Mouse (Mus musculus) kidney, adult 18-20 months (tissue): ENCODE results near the gene Scaf11.
"Not testable (repeated sequence)": the region's sequence is repeated elsewhere in the genome, so short reads cannot be mapped to it uniquely, and the experiment has no call there.

Source experiments
- DNase-seq: peaks from one replicate; pipeline ENCODE4 v3.0.0; 2021

Scaf11 gene

GRCm38 (mm10) chr15:96460730-96461540, at the start of gene Scaf11:
Gene Scaf11, minus strand, starts transcription at chr15:96460843.
- peak; percentile 93 for DNase-seq

DNA sequence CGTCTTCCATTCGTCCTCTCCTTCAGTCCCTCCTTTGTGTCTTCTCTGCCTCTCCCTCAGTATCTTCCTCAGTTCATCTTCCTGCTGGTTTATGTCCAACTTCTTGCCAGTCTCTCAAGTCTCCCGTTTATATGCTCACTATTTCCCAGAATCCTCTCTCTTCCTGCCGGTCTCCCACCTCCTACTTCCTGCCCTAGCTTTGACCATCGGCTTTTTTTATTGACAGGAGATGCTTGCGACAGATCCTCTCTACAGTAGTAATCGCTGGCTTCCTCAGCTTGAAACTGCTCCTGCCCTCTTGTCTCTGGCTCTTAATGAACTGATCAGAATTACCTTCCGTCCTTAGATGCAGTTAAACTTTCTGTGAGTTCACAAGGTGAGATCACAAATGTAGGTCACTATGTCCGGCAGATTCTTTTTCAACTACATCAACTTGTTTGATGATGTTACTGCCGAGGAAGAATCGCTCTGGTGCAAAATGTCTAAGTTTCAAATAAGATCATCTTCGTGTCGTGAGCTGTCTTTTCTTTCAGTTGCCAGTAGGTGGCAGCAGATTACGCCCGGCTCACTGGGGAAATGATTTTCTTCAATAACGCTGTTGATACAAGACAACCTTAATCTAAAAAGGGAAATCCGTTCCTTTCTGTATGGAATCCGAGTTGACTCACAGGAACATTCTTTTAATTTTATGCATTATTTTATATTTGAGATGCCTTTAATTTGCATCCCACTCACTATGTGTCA, 46.6 kb upstream of the Scaf11 start:
- peak; percentile 33 for DNase-seq

DNA sequence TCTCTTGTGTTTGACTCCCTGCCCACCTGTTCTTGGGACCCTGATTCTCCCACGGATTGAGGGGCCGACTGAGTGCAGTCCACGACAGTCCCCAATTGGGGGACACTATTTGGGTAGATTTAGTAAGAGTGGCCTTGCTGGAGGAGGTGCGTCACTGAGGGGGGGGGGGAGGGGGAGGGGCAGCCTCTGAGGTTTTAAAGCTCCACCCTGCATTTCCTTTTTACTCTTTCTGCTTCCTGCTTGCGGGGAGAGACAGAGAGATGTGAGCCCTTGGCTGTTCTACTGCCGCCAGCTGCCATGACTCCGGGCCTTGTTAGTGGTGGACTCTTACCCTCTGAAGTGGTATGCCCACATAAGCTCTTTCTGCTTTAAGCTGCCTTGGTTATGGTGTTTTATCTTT, 37.0 kb upstream of the Scaf11 start:
- no peak for DNase-seq

DNA sequence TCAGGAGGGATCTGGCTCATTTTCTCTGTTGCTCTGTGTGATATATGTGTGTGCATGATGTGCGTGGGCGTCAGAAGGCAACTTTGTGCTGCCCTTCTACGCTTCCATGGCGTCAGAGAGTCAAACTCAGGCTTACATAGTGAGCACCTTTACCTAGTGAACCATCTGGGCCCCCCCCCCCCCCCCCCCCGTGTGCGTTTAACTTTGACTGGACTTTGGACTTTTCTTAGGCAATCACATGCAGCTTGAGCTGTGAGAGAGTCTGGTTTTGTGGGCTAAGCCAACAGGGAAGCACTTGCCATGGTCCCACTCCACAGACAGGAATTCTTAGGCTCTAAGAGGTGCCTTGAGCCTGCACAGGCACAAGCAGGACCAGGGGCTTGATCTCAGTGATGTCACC, 33.6 kb upstream of the Scaf11 start:
- no peak for DNase-seq

GRCm38 (mm10) chr15:96493573-96493972, 32.9 kb upstream of the Scaf11 start:
- no peak for DNase-seq

DNA sequence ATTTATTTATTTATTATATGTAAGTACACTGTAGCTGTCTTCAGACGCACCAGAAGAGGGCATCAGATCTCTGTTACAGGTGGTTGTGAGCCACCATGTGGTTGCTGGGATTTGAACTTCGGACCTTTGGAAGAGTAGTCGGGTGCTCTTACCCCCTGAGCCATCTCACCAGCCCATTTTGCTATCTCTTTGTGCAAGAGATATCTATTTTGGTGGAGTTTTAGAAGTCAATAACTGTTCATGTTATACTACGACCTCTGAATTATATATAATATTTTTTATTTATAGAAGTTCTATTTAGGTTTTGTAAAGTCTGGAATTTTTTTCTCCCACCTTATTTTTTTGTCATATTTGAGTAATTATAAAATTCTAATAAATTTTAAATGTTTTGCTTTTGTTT, 32.3 kb upstream of the Scaf11 start:
- DNase-seq = not testable (repeated sequence)

- DNase-seq = no peak
Observed at GRCm38 (mm10) chr15:96491861-96492641, 31.4 kb upstream of the Scaf11 start.

DNA sequence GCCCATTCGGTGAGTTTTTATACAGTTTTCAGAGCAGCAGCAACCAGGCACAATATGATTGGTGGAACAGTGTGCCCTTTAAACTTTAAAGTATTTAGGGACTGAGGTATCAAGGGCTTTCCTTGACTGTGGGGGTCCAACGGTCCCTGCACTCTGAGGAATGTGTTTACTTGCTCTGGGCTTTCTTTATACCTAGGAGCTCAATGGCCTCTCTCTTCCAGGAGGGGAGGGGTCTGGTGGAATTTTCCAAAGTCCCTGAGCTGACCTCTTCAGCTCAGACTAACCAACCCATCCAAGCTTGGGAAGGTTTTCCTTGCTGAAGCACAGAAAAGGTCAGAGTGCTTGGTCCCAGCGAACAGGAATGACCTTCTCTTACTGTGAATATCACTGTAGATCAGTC, 30.8 kb upstream of the Scaf11 start:
- no peak for DNase-seq

- no peak for DNase-seq
Observed at GRCm38 (mm10) chr15:96490123-96490522, 29.5 kb upstream of the Scaf11 start.

- DNase-seq = no peak
Observed at GRCm38 (mm10) chr15:96488941-96489786, 28.5 kb upstream of the Scaf11 start.

DNA sequence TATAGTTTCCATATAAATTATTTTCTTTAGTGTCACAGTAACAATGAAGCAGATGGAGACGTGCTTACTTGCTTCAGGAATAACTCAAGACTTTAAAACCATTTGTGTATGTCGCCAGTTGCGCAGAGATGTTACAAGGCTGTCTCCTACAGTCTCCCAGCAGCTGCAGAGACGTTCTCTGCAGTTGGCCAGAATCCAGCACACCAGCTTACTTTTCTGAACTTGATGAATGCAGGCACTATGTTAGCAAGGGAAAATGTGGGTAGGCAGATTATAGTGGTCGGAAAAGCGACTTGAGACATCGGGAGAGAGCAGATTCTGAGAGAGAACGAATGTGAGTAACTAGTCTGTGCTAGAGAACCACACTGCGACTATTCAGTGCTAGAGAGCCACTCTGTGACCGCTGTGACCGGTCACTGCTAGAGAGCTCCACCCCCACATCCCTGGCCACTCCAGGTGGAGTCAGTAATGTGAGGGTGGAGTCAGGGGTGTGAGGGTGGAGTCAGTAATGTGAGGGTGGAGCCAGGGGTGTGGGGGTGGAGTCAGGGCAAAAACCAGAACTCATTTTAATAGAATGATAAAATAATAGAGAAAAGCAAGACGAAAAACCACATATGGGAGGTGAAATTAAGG, 26.5 kb upstream of the Scaf11 start:
- DNase-seq = no peak

- no peak for DNase-seq
Observed at GRCm38 (mm10) chr15:96480822-96481221, 20.2 kb upstream of the Scaf11 start.

GRCm38 (mm10) chr15:96478006-96478405, 17.4 kb upstream of the Scaf11 start:
- DNase-seq = no peak

DNA sequence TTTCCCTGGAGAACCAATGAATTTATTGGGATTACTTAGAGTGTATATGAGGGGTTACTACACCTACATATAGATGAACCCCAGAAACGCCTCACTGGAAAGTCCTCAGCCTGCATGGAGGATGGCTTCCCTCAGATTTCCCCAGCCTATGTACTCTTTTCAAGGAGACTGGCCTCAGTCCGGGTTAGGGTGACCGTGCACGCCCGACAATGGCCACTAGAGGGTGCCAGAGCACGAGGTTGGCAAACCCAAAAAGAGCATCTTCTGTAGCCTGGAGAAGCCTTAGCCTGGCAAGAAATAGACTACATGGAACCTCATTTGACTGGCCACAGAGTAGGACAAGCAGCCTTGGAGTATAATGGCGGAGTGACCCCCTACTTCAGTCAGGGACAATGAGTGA, 15.7 kb upstream of the Scaf11 start:
- DNase-seq = peak; percentile 93

DNA sequence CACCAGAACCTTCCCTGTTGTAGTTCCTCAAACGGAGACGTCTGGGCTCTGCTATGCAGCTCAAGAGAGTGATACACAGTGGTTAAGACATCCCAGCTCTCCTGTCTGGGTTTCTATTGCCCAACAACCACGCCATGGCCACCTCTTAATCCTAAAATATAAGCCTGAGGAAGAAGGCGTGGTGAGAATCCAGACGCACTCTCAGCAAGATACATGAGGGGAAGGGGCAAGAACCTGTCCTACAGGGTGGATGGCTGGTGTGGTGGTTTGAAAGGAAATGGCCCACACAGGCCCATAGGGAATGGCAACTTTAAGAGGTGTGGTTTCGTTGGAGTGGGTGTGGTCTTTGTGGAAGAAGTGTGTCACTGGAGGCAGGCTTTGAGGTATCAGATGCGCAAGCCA, 14.9 kb upstream of the Scaf11 start:
- no peak for DNase-seq

DNA sequence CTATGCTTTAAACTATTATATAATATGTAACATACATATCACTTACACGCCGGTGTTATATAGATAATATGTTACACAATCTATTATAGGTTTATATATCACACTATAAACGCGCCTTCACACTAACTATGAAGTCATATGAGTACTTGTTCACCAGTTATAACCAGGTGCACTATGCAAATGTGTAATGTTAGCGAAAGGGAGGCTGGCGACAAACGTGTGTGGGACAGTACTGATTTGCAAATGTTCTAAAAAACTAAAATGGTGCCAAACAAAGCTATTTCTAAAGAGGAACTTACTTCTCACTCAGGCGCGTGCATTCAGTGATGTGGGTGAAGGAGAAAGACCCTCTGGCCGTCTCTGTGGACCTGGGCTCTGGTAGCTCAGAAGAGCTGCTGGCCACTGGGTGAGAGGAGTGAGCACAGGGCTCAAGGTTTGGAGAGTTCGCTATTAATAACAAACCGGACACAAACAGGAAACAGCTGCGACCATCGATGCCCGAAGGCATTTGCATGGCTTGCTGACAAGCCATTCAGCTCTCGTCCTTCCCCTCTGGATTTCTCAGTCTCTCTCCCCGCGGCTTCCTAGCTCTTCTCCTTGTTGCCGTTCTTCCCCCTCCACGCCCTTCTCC, 13.8 kb upstream of the Scaf11 start:
- no peak for DNase-seq

DNA sequence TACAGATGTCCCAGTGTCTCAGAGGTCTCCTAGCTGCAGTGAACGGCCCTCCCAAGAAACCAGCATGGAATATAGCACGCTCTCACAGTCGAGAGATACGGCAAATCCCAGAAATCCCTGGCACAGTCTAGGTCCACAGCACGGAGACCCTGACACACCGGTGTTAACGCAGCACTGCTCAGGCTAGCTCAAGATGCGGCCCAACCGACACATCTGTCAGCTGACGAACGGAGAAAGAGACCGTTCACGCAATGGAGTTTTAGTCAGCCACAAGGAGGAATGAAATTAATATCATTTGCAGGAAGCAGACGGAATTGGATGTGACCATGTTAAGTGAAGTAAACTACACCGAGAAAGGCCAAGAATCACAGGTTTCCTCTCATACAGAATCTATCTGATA, 13.3 kb upstream of the Scaf11 start:
- no peak for DNase-seq

GRCm38 (mm10) chr15:96468316-96468715, 7.7 kb upstream of the Scaf11 start:
- no peak for DNase-seq

GRCm38 (mm10) chr15:96467844-96468243, 7.2 kb upstream of the Scaf11 start:
- DNase-seq = no peak

- no peak for DNase-seq
Observed at GRCm38 (mm10) chr15:96466362-96466903, 5.8 kb upstream of the Scaf11 start.

DNA sequence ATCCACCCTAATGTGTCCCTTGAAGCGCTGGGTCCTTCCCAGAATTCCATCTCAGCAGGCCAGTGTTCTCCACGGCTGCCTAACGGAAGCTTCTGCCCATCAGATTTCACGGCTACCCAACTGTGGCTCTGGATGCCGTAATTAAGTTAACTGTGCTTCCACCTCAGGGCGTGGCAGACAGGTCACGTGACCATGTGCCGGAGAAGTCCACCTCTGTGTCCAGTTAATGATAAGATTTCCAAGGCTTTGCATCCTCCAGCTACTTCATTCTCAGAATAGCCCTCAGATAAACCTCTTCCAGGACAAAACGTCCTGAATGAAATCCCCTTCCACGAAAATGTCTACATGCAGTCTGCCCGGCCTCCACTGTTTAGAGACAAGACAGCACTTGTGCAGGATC, 4.4 kb upstream of the Scaf11 start:
- no peak for DNase-seq
